Mouse (Mus musculus): ENCODE measurements at regions not wholly inside any gene's neighbourhood (a gene's known extent, or its start where the extent isn't known, plus 50 kb on each side); places are given as distances from the start of the nearest gene placed in this dataset.

DNA sequence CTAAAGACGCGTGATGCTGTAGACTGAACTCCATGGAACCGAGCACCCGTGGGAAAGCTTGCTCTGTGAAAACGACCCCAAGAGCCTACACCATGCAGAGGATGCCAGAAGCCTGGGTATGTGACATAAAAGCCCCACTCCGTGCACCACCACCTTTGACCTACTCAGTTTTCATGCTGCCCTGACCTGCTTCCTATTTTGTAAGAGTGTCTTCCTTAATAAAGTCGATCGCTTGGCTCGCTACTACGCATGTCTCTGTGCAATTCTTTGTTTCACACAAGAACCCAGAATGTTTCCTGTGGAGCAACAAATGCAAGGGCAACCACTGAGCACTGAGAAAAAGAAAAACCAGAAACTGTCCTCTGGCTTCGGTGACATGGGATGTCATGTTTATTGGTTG, 60.5 kb downstream of the Sec61b start:
- H3K36me3 ChIP-seq (replicated peaks; ENCODE audit: low read length): no peaks in the 10 kb centered on the region

DNA sequence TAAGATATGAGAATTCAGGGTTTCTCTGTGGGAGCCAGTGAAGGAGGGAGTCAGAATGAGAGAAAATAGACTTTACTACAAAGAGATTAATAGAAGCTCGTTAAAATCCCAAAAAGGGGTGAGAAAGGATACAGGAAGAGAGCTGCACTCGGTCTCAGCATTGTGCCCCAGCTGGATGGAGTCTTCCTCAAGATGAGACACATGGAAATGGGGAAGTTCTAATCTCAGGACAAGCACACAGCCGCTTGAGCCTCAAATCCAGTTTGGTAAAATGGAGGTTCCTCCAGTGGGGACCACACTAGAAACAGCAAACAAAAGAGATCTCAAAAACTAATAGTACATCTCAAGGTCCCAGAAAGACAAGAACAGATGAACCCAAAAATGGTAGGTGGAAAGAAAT, 93.2 kb downstream of the Sec61b start:
- Histone ChIP-seq H3K9me3 (no peaks in the 10 kb centered on the region), H3K4me3 (replicated peaks) (no peak overlapping the region), H3K4me1 (no peaks in the 10 kb centered on the region), H3K36me3 (replicated peaks; ENCODE audit: low read length) (no peaks in the 10 kb centered on the region), H3K27me3 (replicated peaks) (no peaks in the 10 kb centered on the region)
- TF ChIP-seq GATA1 (IDR thresholded peaks at IDR 0.05; ENCODE audit: borderline replicate concordance, low read length) (no peak), FLI1 (IDR thresholded peaks at IDR 0.05; ENCODE audit: low read length) (no peak)

More for the DNA sequence above, 60.5 kb downstream of the Sec61b start:
- peaks cover 2% of the 10 kb centered on the region for H3K27me3 ChIP-seq (replicated peaks)
- H3K9me3 ChIP-seq: no peaks in the 10 kb centered on the region
- H3K4me3 ChIP-seq (replicated peaks): no peak overlapping the region
- TF ChIP-seq FLI1 (IDR thresholded peaks at IDR 0.05; ENCODE audit: low read length) (no peak), GATA1 (IDR thresholded peaks at IDR 0.05; ENCODE audit: borderline replicate concordance, low read length) (no peak)
- H3K4me1 ChIP-seq: no peaks in the 10 kb centered on the region

DNA sequence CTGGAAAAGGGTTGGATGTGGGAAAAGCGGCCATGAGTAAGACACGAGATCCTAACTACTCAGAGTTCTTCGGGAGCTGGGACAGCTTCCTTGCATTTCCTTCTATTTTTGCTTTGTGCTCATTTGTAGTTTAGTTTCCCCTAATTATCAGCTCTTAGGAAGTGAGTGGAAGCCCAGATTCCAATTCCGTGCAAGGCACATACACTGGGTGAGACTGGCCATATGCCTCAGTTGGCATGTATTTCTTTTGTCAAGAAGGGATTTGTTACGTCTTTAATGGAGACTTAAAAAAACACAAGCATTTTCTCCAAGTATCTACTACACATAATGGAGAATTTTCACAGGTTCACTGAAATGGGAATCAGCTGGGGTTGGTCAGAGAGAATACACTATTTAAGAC, 96.4 kb downstream of the Sec61b start:
- Histone ChIP-seq H3K36me3 (replicated peaks; ENCODE audit: low read length) (no peaks in the 10 kb centered on the region), H3K4me3 (replicated peaks) (no peak overlapping the region), H3K4me1 (no peaks in the 10 kb centered on the region), H3K9me3 (no peaks in the 10 kb centered on the region), H3K27me3 (replicated peaks) (peaks cover 2% of the 10 kb centered on the region)
- TF ChIP-seq GATA1 (IDR thresholded peaks at IDR 0.05; ENCODE audit: borderline replicate concordance, low read length) (no peak), FLI1 (IDR thresholded peaks at IDR 0.05; ENCODE audit: low read length) (no peak)

DNA sequence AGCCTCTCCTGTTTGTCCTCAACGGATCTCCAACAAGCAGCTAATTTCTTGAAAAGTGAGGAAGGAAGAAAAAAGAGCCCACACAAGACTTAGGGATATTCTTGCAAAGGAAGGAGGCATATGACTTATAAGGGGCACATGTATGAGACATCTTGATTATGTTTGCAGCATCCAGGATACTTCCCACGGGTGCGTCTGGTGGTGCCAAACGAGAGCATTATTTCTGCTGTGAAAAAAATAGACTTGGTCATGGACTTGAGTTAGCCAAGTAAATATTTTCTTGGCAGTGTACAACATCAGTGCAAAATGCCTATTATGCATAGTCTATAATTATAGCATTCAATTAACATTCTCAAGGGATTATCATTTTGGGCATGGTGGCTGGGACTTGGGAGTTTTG, 101.6 kb downstream of the Sec61b start:
- Histone ChIP-seq H3K4me3 (replicated peaks) (no peak overlapping the region), H3K4me1 (no peaks in the 10 kb centered on the region), H3K27me3 (replicated peaks) (peaks cover 2% of the 10 kb centered on the region), H3K36me3 (replicated peaks; ENCODE audit: low read length) (no peaks in the 10 kb centered on the region), H3K9me3 (no peaks in the 10 kb centered on the region)
- TF ChIP-seq GATA1 (IDR thresholded peaks at IDR 0.05; ENCODE audit: borderline replicate concordance, low read length) (no peak), FLI1 (IDR thresholded peaks at IDR 0.05; ENCODE audit: low read length) (no peak)

DNA sequence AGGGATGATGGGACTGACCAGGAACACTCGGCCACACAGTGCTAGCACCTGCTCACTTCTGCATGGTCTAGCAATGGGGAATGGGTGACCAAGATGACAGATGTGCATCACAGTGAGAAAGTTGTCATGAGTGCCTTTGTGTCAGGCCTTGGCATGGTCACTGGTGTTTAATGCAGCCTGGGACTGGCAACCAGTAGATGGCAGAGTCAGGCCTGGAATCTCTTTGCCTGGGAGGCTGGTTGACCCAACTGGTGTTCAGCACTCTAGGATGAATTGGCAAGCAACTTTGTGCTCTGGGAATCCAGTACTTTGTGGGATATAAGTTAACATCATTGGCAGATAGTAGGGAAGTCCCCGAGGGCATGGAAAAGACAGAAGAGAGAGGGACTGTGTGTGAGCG, 103.0 kb downstream of the Sec61b start:
- no peak for TF ChIP-seq FLI1 (IDR thresholded peaks at IDR 0.05; ENCODE audit: low read length)
- TF ChIP-seq GATA1 (IDR thresholded peaks at IDR 0.05; ENCODE audit: borderline replicate concordance, low read length): no peak
- Histone ChIP-seq H3K36me3 (replicated peaks; ENCODE audit: low read length) (no peaks in the 10 kb centered on the region), H3K4me1 (no peaks in the 10 kb centered on the region), H3K27me3 (replicated peaks) (peaks cover 2% of the 10 kb centered on the region), H3K9me3 (no peaks in the 10 kb centered on the region), H3K4me3 (replicated peaks) (peak overlapping the region; percentile 30)

DNA sequence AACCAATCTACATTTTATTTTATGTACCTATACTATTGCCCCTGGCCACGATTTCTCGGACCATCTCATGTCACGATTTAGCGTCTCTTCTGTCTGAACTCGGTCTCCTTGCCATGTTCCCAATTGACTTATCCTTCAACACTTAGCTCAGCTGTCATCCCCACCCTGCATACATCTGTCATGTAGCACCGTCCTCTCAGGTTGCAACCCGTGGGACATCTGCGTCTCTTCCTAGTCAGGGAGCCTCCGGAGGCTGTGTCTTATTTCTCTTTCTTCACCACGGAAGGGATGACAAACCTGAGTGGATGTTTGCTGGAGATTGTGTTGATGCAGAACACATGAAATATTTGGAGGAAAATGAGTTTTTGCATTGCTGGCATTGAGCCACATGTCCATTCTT, 104.2 kb downstream of the Sec61b start:
- Histone ChIP-seq H3K4me3 (replicated peaks) (no peak overlapping the region), H3K36me3 (replicated peaks; ENCODE audit: low read length) (no peaks in the 10 kb centered on the region), H3K9me3 (no peaks in the 10 kb centered on the region), H3K27me3 (replicated peaks) (peaks cover 2% of the 10 kb centered on the region), H3K4me1 (no peaks in the 10 kb centered on the region)
- no peak for TF ChIP-seq FLI1 (IDR thresholded peaks at IDR 0.05; ENCODE audit: low read length)
- no peak for TF ChIP-seq GATA1 (IDR thresholded peaks at IDR 0.05; ENCODE audit: borderline replicate concordance, low read length)

DNA sequence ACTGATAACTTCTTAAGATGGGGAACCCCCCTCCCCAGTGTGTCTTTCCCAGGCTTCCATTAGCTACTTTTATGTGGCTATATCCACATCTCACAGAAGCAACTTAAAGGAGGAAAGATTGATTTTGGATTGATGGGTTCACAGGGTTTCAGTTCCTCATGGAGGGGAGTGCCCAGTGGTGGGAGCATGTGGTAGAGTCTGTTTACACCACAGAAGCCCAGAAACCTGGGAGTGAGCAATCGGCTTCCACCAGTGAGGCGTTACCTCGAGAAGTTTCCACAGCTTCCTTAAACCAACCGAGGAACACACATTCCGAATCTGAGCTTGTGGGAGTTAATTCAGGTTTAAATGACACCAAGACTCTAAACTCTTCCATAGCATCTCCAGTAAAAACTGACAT, 106.1 kb downstream of the Sec61b start:
- Histone ChIP-seq H3K4me3 (replicated peaks) (no peak overlapping the region), H3K27me3 (replicated peaks) (no peaks in the 10 kb centered on the region), H3K9me3 (no peaks in the 10 kb centered on the region), H3K4me1 (no peaks in the 10 kb centered on the region), H3K36me3 (replicated peaks; ENCODE audit: low read length) (no peaks in the 10 kb centered on the region)
- TF ChIP-seq FLI1 (IDR thresholded peaks at IDR 0.05; ENCODE audit: low read length): no peak
- TF ChIP-seq GATA1 (IDR thresholded peaks at IDR 0.05; ENCODE audit: borderline replicate concordance, low read length): no peak

DNA sequence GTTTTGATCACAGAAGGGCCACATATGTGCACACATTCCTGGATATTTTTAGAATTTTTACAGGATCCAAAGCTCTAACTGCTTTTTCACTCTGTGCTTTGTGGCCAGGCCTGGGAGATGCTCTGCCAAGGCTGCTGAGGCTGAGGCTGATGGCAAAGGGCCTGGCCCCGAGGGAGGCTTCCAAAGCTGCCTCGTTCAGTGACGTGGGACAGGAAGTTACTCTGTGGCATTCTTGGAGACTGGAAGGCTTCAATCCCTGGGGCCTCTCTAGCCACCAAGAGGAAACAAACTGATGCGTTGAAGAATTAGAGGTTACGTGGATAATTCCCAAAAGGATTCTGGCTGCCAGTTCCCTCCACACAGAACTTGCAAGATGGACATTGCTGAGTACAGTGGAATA, 112.8 kb downstream of the Sec61b start:
- Histone ChIP-seq H3K27me3 (replicated peaks) (no peaks in the 10 kb centered on the region), H3K9me3 (no peaks in the 10 kb centered on the region), H3K4me3 (replicated peaks) (no peak overlapping the region), H3K36me3 (replicated peaks; ENCODE audit: low read length) (no peaks in the 10 kb centered on the region), H3K4me1 (no peaks in the 10 kb centered on the region)
- TF ChIP-seq FLI1 (IDR thresholded peaks at IDR 0.05; ENCODE audit: low read length) (no peak), GATA1 (IDR thresholded peaks at IDR 0.05; ENCODE audit: borderline replicate concordance, low read length) (no peak)

DNA sequence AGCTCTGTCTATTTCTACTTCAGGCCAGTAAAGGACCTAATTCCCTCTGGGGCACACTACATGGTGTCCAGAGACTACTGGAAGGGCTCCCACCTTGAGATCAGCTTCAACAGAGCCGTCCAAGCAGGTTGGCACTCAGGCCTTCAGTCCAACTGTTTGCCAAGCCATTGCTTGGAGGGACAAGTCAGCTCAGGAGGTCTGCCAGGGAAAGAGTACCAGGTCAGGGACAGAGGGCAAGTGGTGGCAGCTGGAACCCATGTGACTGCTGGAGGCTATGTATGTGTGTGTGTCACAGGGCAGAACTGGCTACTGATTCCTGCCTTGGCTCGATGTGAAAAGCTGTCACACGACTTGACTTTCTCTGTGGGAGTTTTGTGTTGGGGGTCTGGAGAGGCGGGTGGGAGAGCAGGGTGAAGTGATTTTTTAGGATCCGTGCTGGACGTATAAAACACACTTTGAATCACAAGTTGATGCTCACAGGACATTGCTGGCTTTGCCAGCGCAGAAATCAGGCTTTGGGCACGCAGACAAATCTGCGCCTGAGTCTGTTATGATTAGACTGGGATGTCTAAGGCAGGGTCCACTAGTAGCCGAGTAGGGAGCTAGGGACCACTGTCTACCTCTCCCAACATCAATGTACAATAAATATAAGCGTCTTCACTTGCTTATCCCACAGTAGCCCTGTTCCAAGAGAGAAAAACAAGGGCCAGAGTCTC, 118.0 kb downstream of the Sec61b start:
- Histone ChIP-seq H3K4me3 (replicated peaks) (no peak overlapping the region), H3K36me3 (replicated peaks; ENCODE audit: low read length) (no peaks in the 10 kb centered on the region), H3K4me1 (no peaks in the 10 kb centered on the region), H3K27me3 (replicated peaks) (peaks cover 9% of the 10 kb centered on the region), H3K9me3 (no peaks in the 10 kb centered on the region)
- TF ChIP-seq GATA1 (IDR thresholded peaks at IDR 0.05; ENCODE audit: borderline replicate concordance, low read length) (no peak), FLI1 (IDR thresholded peaks at IDR 0.05; ENCODE audit: low read length) (no peak)

DNA sequence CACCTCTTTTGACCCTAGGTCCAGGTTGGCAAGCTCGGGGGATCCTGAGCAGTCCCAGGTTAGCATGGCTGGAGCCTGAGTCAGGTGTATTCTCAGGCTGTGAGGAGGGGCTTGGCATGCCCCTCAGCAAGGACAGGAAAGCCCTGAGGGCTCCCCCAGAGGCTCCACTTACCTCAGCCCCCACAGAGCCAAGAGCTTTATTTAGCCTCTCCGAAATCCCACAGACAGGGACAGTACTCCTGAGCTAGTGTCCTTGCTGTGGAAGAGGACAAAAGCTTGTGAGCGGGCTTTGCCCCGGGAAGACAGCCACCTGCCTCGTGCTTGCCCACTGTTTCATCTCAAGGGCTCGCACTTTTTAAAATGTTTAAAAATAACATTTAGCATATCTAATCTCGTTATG, 118.7 kb downstream of the Sec61b start:
- Histone ChIP-seq H3K27me3 (replicated peaks) (peaks cover 12% of the 10 kb centered on the region), H3K9me3 (no peaks in the 10 kb centered on the region), H3K36me3 (replicated peaks; ENCODE audit: low read length) (no peaks in the 10 kb centered on the region), H3K4me3 (replicated peaks) (no peak overlapping the region), H3K4me1 (no peaks in the 10 kb centered on the region)
- TF ChIP-seq GATA1 (IDR thresholded peaks at IDR 0.05; ENCODE audit: borderline replicate concordance, low read length) (no peak), FLI1 (IDR thresholded peaks at IDR 0.05; ENCODE audit: low read length) (no peak)
